Mouse (Mus musculus) heart, postnatal 36 days (tissue): ENCODE measurements around the gene Serpinb1a. TPM values are rescaled to one million over a fixed set of nuclear protein-coding genes. Genes with fewer than 3 reads are reported as not detected.

ENCODE experiments used
- DNase-seq, 2 experiments: peaks; one replicate each; pipeline ENCODE4 v3.0.0; 2021 to 2022
- intact Hi-C: fragments of 180-260 bp; cut with DNase I; formaldehyde crosslinking; loops from one replicate; pipeline ENCODE4 v1.15.1; 2025
- total RNA-seq, 2 experiments: library from RNA; stranded (reverse); gene quantifications; 2 replicates each; pipeline ENCODE4 v1.2.3; 2021

Gene Serpinb1a
- total RNA-seq, 2 experiments from 2014 or later: 6.5 to 7.4 TPM

DNA sequence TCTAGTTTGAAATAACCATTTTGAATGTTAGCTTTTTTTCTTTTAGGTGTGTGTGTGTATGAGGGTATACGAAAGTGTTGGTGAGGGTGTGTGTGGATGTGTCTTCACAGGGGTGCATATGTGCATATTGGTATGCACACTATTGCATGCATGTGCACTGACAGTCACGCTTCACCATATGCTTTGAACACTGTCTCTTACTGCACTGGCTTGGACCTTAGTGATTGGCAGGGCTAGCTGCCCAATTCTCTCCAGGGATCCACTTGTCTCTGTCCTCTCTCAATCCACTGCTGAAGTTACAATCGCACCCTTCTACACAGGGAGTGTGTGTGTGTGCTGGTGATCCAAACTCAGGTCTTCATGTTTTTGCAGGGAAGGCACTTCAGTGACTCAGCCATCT lies 9.6 kb downstream of the Serpinb1a start:
- intact Hi-C loops: no loop called here
- no peak for DNase-seq

DNA sequence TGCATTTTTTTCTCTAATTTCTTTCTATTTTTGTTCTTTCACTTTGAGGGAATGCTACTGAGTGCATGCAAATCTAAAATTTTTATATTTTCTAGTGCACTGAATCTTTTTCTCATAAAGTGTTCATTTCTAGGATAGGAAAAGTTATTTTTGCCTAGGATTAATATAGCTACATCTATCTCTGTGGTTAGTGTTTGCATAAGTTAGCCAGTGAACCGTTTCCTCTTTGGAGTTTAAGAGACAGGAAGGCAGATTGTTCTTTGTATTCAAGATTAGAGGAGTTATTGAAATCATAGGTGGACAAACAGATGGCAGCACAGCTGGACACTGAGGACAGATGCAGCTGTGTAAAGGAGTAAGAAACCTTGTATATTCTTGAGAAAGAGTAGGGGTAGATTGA lies 11.7 kb downstream of the Serpinb1a start:
- DNase-seq: no peak
- intact Hi-C loops: no loop called here

DNA sequence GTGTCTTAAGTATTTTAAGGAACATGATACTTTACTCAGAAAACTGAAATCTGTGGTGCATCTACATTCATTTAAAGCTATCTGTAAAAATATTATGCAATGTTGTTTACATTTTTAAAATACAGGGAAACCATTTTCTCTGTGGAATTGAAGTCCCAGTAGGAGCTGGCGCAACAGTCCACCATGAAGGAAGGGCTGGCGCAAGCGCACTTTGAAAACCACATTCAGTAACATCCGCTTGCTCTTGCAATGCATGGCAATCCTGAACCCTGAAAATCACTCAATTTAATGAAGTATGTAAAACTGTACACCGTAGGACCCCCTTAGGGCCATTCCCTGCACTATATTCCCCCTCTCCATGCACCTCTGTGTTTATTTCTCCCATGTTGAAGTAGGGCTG lies 16.5 kb downstream of the Serpinb1a start:
- no peak for DNase-seq
- intact Hi-C loops: no loop called here

DNA sequence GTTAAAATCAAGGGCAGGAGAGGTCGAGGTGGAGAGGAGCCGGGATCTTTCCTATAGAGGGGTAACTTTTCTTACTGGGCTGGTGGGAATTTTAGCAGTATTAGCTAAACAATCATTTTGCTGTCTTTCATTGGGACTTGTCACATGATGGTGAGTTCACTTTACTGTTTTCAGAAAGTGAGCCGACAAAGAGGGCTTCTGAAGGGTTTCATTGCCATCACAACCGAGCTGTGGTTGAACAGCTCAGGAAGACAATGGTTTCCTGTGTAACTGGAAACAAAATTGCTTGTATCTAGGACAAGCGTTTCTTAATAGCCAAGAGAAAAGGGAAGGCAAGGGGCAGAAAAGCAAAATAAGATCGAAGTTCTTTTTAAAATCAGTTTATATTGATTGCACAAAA lies 17.7 kb downstream of the Serpinb1a start:
- no peak for DNase-seq
- intact Hi-C loops: no loop called here

DNA sequence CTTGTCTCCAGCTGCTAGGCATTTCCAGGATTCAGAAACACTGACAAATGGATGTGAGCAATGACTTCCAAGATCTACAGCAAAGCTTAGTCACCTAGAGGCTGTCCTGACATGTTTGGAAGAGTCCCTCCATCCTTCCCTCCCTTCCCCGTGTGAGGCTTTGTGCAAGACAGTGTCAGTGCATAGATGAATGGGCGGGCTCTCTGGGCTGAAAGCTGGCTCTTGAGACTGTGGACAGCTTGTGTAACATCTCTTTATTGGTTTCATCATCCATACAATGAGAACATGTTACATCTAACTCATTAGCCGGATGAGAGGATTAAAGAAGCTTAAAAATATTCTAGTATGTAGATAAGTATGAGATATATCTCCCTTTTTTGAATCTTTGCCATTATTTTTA lies 18.2 kb downstream of the Serpinb1a start:
- intact Hi-C loops: no loop called here
- no peak for DNase-seq

DNA sequence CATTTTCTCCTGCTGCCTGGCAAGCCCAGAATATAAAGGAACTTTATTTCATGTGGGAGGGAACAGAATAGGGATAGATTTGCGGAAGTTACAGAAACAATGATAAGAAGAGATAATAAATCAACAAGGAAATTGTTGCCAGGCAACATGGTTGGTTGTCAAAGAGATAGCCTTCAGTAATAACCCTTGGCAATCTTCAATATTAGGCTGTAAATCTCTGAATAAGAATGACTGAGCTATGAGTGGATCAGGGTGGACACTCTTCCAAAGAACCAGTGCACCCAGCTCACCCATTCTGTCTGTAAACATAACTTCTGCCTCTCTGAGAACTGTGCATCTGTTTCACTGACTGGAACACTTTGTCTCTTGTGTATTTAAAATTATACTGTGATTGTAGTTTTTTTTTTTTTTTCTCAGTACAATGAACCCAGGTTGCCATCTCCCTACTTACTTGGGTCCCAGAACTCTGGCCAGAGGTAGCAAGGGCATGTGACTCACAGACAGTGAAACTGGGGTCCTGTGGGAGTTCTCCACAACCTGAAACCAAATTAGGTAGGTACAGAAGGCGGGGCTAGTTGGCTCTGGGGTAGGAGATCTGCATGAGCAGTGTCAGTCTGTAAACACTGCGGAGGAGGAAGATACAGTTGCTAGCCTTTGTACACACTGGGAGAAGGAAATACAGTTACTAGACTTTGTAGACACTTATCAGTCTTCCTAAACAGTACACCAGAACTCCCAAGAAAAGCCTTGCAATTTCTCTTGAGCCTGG lies 19.3 kb downstream of the Serpinb1a start:
- intact Hi-C loops: no loop called here
- no peak for DNase-seq

DNA sequence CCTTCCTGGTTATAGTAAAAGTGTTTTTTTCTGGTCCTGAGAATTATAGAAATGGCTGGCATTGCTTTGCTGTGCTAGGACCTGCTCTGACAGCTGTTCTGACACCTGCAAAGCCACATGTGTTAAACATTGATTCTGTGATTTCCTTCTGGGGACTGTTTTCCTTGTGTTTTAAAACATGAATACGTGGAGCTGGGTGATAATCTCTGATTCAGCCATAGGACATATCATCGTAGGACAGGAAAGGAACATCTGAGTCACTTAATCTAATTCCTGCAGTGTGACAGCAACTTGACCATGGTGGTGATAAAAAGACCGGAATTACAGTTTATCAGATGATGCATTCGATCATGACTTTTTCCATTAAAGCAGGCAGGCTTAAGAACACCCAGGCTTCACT lies 22.1 kb downstream of the Serpinb1a start:
- intact Hi-C loops: no loop called here
- no peak for DNase-seq

DNA sequence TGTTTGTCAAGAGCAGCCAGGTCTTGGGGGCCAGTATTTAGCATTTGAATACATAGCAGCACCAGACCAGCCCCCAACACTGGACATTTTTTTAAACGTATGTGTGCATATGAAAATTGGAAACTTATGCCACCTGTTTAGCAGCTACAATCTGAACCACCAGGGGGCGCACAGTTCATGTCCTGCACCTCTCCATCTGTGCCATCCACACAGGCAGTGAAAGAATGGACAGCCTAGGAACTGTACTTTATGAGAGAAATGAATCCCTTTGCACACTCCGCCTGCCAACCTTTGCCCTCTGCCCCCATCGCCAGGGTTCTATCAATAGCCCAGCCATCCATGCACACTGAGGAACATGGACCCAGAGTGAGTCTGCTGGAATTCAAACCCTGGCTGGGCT lies 23.0 kb downstream of the Serpinb1a start:
- DNase-seq: peak; percentile 51 to 67
- intact Hi-C loops: no loop called here

DNA sequence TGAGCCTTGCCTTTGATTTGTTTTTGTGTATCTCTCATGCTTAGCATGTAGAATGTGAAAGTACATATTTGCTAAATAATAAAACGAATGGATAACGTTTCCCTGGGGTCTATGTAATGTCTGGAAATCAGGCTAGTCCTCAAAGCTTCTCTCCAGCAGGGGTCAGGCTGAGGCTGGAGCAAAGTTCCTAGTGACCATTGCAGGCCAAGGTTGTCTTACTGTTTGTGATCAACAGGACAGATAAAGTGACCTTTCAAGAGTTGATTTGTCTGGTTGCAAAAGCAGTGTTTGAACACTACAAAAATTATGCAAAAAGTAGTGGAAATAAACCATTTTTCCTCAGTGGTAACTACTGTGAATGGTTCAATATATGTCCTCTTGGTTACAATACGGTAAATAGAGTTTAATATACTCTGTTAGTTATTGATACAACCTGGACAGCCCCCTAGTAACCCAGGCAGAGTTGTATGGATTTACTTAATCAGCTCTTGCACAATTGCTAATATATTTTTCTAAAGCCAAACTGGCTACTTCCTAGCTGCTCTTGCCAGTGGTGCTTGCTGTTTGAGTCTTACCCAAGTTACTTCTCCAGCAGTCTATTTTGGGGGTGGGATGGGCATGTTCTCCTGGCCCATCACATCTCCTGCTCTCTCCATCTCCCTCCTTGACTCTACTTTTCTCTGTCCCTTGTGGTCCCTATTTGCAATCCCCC lies 23.7 kb downstream of the Serpinb1a start:
- DNase-seq: no peak
- intact Hi-C loops: no loop called here

DNA sequence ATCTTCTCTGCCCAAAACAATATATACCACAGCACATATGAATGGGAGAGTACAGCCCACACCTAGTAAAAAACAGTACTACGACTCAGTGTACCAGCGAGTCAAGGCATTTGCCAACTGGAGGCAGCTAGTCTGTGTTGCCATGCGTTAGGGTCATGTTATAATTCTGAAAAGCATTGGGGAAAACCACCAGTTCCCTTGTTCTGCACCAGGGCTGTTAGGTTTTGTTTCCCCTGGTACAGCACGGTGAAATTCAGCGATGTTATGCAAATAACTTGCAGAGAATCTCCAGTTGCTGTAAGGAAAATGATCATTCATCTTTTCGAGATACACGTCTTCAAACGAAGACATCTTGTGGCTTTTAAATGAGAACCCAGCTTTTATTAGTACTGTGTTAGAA lies 25.4 kb downstream of the Serpinb1a start:
- intact Hi-C loops: no loop called here
- no peak for DNase-seq

DNA sequence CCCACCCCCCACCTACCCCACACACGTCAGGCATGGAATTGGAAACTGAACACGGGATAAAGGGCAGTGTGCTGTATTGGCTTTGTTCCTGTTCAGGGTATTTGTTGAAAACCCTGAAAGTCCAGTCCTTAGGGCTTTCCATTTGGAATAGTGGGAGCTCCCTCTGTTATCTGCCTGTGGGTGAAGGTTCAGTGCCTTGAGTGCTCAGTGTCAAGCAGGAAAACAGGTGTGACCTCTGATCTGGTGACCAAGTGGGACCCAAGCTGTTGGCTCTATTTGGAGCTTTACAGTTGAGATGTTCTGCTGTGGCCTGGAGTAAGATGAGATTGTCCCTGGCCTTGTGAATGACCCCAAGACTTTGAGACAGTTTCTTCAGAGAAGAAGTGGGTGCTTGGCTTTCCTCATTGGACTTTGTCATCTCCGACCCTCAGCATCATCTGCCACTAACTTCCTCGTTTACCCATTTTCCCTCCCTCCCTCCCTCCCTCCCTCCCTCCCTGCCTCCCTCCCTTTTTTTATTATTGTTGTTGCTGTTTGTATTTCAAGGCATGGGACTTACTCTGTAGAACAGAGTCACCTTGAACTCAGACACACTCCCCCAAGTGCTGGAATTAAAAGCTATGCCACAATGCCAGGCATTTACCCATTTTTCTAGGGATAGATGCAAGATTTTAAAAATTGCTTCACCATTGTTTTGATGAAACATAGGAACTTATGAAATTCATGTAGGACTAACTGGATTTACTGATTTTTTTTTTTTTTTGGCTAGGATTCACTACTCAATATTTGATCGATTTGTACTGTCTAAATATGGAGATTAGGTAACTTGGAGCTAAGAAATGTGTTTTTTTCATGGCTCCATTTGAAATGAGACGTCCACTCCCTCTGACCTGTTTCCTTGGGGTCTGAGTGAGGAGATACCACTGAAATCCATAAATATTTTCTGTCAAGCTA lies 26.3 kb downstream of the Serpinb1a start:
- DNase-seq: no peak
- intact Hi-C loops: no loop called here

DNA sequence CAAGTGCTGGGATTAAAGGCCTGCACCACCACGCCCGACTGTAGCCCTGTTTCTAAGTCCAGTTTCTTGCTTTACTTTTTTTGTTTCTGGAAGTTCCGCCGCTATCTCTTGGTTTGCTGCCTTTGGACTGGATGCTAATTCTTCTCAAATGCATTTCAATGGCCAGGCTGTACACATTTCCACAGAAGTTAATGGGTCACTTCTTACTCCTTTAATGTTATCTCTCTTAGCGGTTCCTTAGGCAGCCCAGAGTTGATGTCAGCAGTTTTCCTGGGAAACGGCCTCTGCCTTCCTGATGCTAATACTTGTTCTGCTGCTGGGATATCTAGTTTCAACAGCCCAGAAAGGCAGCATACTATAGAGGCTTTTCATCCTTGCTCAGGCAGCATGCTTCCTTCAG lies 27.9 kb downstream of the Serpinb1a start:
- intact Hi-C loops: no loop called here
- DNase-seq: no peak

DNA sequence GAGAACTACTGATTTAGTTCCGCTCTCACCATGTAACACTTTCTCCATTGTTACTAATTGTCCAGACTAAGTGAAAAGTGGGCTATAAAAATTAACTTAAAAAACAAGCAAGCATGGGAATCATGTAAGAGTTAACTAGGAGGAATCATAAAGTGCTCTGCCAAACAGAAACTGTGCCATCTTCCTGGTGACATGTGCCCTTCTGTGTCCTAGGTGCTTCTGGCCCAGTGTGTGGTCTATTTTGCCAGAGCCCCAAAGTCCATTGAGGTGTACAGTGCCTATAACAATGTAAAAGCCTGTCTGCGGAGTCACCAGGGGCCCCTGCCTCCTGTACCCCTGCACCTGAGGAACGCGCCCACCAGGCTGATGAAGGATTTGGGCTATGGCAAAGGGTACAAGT lies 29.3 kb downstream of the Serpinb1a start:
- DNase-seq: no peak
- intact Hi-C loops: no loop called here

DNA sequence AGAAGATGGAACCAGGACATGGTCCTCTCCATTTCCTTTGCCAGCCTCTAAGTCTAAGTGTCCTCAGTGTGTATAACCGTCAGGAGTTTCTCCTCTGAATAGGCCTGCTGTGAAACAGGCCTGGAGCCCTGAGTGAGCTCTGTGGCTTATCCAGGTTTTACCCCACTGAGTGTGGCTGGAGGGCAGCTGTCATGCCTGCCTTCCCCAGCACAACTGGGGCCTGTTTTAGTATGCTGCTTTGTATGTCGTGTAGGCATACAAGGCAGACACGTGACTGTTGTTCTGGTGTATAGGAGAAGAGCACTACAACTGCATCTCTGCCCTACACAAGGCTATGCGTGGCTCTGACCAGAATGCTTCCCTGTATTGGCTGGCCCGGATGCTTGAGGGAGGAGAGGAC lies 31.1 kb downstream of the Serpinb1a start:
- no peak for DNase-seq
- intact Hi-C loops: no loop called here

DNA sequence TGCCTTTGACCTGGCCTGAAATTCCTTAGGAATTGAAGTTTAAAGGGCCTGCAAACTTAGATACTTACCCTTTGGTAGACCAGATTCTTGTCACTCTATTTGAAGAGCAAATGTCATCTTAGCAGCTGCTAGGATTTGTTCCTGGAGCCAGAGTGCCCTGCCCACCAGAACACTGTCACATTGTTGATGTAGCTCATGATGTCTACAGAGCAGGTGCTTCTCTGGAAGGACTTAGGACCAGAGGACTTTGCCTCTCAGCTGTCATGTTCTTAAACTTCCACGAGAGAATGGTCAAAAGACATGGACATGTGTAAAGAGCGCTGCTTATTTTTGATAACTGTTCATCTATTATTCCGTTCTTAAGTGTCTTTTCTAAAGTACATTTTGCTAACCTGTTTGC lies 31.7 kb downstream of the Serpinb1a start:
- intact Hi-C loops: no loop called here
- DNase-seq: no peak

DNA sequence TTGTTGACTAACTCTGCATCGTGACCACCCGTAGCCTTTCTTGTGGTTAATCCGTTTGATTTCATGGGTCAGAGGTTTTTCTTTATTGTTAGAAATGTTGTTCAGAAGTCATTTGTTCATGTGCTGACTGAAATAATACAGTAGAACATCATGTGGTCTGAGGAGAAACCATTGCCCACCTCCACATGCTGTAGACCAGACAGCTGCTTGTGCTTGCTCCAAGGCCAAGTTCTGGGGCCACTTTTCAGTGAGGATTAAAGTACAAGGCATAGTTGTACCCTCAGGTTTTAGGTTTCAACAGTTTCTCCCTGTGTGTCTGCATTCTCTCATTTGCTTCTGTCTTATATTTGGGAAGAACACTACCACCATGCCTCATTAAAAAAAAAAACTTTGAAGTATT lies 43.4 kb downstream of the Serpinb1a start:
- intact Hi-C loops: no loop called here
- DNase-seq: no peak

DNA sequence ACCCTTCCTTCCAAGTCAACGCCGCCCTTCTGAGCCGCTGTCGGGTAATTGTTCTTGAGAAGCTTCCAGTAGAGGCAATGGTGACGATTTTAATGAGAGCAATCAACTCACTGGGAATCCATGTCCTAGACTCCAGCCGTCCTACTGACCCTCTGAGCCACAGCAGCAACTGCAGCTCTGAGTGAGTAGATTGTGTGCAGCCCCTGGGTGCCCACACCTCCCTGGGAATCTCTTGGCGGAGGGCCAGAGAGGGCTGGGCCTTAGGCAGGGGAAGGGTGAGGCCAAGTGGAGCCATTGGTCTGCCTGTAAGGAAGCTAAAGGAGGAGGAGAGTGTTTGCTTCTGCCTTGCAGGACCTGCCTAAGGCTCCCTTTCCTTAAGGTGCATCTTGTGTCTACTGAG lies 44.2 kb downstream of the Serpinb1a start:
- DNase-seq: no peak
- intact Hi-C loops: no loop called here

DNA sequence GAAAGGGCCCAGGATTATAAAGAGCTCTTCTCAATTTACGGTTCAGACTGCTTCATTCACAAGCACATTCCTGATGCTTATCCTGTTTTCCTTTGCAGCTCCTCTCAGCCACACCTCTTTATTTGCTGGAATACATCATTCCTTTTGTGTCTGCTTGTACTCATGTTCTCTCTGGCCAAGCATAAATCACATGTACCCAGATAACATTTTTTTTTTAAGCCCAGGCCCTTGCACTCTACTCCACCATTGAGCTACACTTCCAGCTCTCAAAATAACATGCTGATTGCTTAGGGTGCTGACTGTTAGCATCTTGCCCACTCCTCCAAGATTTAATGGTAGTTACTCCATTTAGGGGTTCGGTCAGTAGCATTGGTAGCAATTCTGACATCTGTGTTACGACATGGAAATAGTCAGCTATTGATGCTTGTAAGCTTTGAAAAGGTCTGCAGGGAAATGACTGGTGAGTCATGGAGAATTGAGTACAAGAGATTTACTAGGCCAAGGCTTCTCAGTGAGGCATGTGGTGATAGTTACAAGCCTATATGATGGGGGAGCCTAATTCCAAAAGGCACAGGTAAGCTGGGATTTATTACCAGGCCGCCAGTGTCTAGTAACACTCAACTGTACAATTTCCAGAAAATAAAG lies 47.2 kb downstream of the Serpinb1a start:
- intact Hi-C loops: loop anchor here (5.0 kb wide), 1 partner anchor 198 kb away; the partner anchor contains the start of gene Serpinb9
- no peak for DNase-seq

DNA sequence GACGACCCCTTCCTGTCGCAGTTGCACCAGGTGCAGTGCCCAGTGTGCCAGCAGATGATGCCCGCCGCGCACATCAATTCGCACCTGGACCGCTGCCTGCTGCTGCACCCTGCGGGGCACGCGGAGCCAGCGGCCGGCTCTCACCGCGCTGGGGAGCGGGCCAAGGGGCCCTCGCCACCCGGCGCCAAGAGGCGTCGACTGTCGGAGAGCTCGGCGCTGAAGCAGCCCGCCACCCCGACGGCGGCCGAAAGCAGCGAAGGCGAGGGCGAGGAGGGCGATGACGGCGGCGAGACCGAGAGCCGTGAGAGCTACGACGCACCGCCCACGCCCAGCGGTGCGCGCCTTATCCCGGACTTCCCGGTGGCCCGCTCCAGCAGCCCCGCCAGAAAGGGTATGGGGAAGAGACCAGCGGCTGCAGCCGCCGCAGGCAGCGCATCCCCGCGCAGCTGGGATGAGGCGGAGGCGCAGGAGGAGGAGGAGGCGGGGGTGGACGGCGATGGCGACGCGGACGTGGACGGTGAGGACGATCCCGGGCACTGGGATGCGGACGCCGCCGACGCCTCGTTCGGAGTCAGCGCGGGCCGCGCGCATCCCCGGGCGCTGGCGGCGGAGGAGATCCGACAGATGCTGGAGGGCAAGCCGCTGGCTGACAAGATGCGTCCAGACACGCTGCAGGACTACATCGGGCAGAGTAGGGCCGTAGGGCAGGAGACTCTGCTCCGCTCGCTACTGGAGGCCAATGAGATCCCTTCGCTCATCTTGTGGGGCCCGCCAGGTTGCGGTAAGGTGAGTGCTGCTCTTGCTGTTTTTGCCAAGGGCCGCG lies 48.5 kb downstream of the Serpinb1a start, which contains the start of gene D930007J09Rik:
Gene D930007J09Rik (minus strand): TSS at position 591 of the 823 bp plus-strand sequence.
- intact Hi-C loops: loop anchor here (5.0 kb wide), 1 partner anchor 200 kb away; the partner anchor contains the start of gene Serpinb9

More for the DNA sequence above, 48.5 kb downstream of the Serpinb1a start, which contains the start of gene D930007J09Rik:
- DNase-seq: peak; percentile 46 to 66
